Mouse (Mus musculus): ENCODE measurements at regions not wholly inside any gene's neighbourhood (a gene's known extent, or its start where the extent isn't known, plus 50 kb on each side); places are given as distances from the start of the nearest gene placed in this dataset.

DNA sequence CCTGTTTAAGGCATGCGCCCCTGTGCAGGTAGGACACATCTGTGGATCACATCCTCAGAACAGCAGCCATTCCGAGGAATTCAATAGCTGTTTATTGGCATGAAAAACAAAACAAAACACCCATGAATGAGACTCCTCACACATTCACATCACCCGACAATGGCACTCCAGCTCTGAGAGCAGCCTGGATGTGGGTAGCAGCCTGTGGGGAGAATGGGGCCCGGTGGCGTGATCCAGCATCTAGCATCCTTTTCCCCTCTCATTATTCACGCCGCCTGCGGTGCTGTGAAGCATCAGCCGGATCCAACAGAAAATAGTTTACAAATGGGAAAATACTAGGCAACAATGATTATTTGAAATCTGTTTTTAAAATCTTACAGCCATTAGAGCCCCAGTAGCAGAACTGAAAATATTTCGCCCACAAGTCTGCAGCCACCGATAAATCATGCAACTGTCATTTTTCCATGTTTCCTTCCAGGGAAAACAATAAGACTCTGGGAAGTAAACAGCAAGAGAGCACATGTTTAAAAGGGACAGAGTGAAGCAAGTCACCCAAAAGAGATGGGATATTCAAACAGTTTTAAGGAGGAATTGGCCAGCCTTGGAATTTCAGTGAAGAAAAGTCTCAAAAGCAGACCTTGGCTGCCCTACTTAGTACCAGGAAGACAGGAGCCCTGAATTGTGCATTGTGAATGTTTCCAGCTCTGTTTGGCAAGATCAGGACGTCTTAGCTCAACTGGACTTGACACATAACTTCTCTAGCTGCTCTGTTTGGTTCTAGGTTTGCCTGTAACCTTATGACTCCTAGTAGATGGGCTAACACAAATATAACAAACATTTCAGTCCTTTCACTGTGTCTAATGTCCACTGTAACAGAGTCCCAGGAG, 50.2 kb upstream of the Arntl start:
- DNase-seq (ENCODE audit: low read depth), result peak; percentile 74

All from fibroblast of lung, adult 2 months (primary cell).